Mouse (Mus musculus) urinary bladder, postnatal 4 days (tissue): ENCODE measurements around the gene Gm42372.
"Not testable (repeated sequence)": the region's sequence is repeated elsewhere in the genome, so short reads cannot be mapped to it uniquely, and the experiment has no call there.

Experiments
- DNase-seq, 2 experiments: peaks; one replicate each; pipeline ENCODE4 v3.0.0; 2021 to 2022; ENCODE audit warnings: low spot score in 2 of 2

Gm42372 gene

DNA sequence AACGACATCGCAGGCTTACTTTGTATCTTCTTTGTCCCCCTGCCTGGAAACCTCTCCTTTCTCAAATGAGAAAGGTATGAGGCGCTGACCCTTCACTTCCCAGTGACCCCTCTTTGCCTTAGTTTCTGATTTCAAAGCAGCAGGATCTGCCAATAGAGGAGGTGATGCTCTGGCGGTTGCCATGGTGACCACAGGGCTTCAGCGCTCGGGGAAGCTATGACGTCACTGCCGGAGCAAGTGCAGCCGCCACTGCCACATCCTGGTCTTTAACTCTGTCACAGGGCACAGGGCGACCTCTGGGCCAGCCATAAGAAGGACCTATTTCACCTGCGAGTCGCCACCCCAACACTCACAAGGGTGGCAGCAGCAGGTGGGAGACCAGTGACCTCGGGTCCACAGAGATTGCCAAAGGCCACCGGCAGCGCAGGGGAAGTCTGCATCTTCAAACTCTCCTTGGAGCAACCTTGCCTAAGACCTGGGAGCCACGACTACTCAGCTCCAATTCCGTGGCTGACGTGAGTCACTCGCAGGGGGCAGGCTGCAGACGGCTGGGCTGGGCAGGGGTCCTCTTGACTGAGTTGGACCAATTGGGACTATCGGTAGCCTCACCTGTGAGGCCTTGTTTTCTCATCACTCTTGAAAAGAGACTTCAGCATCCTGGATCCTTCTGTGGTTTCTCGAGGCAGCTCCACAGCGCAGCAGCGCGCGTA is at the start of gene Gm42372:
Gm42372 (plus strand) TSS at position 228 of the 710 bp plus-strand sequence.
- DNase-seq = no peak

DNA sequence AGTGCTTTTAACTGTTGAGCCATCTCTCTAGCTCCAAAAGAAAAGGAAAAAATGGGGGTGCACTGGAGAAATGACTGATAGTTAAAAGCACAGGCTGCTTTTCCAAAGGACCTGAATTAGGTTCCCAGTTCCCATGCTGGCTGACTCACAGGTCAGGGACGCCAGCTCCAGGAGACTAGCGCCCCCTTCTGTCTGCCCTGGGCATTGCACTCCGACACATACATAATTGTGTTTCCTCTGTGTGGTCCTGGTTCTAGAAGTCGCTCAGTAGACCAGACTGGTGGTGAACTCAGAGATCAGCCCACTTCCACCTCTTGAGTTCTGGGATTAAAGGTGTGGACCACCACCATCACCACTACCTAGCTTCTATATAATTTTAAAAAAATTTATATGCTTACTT is 45.6 kb upstream of the Gm42372 start:
- no peak for DNase-seq

DNA sequence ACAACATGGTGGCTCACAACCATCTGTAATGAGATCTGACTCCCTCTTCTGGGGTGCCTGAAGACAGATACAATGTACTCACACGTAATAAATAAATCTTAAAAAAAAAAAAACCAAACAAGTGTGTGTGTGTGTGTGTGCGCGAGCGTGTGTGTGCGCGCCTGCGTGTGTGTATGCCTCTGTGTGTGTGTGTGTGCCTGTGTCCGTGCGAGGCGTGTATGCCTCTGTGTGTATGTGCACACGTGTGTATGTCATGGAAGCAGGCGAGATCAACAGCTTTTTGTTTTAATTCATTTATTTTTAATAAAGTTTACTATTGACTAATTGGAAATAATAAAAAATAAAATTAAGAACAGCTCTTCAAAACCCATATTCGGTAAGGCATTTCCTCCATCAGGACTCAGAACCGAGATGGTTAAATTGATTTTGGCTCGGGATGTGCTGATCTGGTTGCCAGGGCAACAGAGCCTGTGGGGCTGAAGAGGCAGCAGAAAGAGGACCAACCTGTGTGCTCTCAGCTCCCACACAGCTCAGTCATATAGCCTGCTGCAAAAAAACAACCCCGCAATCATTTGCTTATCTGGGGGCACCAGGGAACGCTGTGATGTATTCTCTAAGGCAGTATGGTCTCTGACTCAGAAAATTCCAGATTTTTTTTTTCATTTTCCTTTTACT is 44.6 kb upstream of the Gm42372 start:
- DNase-seq = no peak

DNA sequence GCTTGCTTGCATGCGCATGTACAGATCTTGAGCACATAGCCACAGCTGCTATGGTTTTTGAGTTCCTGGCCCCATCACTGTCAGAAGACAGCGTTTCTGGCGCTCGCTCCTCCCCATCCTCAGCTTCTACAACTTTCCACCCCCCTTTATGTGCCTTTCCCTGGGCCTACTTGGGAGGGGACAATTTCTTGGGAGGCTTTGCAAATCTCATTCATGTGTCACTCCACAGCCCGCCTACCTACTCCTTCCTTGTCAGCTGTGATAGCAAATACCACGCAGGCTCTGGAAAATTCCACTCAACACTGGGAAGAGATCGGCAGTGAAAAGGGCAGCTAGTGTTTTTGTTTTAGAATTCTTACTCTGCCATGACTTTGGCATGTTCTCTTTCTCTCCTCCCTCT is 42.6 kb upstream of the Gm42372 start:
- DNase-seq = no peak

DNA sequence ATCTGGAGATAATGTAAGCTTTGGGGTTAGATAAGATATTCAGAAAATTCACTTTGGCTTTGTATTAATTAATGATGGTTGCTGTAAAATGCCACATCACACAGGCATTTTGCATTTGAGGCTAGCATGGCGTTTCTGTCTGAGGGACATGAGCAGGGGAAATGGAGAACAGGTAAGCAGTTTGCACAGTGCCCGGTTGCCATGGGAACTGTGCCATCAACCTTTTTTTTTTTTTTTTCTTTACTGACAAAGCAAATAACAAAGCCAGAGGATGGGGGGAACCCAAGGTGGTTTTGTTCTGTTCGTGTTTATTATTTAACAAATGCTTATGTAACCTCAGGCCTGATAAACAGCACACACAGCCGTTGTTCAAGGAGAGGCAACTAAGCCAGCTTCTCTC is 40.0 kb upstream of the Gm42372 start:
- DNase-seq = no peak

DNA sequence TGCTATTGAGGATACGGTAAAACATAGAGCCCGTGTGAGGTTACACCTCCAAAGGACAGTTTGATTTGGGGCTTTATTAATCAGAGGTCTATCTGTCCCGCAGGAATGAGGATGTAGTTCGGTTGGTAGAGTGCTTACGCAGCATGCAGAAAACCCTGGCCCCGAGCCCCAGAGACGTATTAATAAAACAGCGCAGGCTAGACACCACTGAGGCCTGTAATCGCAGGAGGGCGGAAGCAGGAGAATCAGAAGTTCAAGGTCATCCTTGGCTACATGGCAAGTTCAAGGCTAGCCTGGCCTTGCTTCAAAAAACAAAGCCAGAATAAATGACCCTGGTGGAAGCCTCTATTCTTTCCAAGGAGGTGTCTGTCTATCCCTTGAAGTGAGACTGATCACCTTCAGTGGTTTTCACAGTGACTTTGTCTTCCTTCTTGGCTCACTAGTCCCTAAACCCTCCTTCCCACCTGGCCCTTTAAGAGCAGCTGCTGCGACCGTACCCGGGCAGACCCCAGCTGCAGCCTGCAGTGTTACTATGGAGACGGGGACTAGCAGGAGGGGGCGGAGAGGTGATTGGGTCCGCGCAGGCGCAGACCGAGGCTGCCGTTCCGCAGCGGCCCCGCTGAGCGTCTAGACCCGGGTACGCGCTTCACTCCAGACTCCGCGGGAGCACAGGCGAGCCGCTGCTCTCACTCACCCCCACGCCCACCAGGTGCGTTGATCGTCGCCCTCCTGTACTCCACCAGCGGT is 38.7 kb upstream of the Gm42372 start, which contains the start of gene Pnmal2:
Pnmal2 (plus strand) TSS at position 622 of the 747 bp plus-strand sequence.
- DNase-seq = peak; percentile 79 to 81

DNA sequence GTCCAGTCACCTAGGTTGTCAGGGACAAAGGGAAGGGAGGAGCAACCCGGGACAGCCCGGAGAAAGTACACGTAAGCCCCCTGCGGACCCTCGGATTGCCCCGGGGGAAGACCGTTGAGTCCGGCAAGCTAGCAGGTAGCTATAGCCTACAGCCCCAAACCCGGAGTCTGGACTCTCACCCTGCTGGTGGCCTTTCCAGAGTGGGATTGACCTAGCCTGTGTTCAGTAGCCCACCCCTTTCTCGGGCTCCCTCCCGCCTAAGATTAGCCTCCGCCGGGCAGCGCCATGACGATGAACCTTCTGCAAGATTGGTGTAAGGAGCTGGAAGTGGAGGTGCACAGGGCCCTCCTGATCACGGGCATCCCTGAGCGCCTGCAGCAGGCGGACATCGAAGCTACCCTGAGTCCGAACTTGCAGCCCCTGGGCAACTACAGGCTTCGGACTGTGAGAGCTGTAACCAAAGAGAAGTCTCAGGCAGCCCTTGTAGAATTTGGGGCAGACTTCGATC is 38.0 kb upstream of the Gm42372 start:
- no peak for DNase-seq

DNA sequence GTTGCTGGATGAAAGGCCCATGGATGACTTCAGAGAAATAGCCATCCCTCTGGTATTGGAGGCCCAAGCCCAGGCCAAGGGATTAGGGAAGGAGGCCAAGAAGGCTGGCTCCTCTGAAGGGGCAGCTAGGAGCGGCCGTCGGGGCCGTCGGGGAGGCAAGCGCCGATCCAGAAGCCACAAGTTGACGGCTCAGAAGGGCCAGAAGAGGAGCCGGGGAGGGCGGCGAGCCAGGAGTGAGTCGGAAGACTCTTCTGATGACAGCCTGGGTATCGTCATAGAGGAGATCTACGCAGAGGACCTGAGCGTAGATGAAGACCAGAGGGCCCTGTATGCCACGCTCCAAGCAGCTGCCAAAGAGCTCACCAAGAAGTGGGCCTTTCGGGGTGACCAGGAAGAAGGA is 37.5 kb upstream of the Gm42372 start:
- DNase-seq = no peak

DNA sequence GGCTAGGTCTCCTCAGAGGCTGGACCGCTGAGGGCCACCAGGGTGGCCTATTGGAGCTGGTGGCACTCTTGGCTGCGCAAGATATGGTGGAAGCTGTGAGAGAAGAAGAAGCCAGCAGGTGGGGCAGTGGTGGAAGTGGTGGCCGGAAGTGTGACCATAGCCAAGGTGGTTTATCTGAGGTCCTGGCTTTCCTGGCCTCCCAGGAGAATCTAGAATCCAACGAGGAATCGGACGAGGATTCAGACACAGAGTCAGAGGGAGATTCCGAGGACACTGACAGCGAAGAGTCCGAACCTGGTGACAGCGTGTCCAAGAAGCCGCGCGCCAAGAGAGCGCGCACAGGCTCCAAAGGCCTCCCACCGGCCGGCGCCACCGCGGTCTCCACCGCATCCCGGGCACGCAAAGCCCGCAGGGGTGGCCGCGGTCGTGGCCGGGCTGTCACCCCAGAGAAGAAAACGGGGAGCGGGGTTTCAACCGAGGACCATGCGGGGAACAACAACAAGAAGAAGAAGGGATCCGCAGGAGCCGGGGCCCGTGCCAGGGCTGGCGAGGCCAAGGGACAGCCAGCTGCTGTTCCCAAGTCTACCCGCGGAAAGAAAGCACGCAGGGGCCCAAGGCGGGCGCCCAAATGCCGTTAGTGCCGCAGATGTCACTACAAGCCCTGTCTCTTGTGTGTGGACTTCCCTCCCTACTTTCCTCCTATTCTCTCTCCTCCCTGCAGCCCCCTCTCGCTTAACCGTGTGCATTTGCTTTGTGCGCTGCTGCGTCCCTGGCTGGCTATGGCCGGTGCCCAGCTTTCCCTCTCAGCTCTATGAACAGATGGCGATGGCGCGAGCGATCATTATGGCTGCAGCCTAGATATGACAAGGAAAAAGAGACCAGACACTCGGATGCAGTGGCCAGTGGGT is 36.2 kb upstream of the Gm42372 start:
- no peak for DNase-seq

DNA sequence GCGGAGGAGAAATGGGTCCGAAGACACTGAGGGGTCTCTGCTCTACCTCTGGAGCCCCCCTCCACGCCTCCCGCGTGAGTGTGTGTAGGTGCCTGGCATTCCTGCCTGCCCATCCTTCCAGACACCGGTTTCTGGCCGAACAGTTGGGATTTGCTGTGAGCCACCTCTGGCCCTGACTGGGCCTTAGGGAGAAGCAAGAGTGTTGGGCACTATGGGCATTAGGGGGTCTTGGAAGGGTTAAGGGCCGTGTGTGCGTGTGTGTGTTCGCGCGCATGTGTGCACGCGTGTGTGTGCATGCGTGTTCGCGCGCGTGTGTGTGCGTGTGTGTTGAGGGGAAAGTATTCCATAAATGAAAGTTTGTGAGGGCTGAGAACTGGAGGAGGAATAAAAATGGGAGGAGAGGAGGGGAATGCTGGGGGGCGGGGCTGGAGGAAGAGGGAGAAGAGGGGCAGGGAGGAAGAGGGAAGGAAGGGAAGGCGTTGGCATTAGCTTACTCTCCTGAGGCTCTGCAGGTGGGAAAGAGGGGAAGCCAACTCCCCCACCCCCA is 35.5 kb upstream of the Gm42372 start:
- DNase-seq = no peak

DNA sequence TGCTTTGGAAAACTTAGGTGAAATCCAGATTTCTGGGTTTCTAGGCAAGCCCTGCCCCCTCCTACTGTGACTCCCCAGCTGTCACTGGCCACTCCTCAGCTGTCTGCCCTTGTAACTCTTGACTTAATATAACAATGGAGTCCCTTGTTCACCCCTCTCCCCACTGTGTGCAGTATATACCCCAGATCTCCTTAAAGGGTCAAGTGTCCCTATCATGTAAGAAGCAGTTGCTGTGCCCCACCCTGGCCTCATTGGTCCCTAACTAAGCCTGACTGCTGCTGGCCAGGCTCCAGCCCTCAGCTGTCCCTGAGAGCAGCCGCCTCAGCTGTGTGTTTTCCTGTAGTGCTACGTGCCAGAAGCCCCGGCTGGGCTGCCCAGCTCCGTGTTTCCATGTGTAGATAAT is 34.9 kb upstream of the Gm42372 start:
- peak in 1 of 2 experiments; percentile 36 for DNase-seq

DNA sequence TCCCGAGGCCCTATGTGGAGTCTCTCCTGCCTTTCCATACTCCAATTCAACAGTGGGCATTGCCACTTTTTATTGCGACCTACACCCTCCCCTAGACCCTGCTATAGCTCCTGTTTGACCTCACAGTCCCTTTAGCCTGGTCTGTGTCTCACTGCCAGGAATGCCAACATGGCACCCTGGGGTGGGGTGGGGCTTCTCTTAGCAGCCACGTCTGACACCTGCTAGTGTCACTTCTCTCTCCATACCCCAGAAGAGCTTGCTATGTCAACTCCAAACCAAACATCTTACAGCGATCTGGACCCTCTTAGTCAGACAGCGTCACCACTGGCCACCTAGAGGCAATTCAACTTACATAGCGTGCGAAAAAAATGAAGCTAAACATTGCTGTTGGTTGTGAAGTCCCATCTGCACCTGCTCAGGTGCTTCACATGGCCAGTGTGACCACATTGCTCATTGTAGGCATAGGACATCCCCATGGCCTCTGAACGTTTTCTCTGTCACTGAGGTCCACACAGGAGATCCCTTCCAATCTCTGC is 33.9 kb upstream of the Gm42372 start:
- DNase-seq = no peak

DNA sequence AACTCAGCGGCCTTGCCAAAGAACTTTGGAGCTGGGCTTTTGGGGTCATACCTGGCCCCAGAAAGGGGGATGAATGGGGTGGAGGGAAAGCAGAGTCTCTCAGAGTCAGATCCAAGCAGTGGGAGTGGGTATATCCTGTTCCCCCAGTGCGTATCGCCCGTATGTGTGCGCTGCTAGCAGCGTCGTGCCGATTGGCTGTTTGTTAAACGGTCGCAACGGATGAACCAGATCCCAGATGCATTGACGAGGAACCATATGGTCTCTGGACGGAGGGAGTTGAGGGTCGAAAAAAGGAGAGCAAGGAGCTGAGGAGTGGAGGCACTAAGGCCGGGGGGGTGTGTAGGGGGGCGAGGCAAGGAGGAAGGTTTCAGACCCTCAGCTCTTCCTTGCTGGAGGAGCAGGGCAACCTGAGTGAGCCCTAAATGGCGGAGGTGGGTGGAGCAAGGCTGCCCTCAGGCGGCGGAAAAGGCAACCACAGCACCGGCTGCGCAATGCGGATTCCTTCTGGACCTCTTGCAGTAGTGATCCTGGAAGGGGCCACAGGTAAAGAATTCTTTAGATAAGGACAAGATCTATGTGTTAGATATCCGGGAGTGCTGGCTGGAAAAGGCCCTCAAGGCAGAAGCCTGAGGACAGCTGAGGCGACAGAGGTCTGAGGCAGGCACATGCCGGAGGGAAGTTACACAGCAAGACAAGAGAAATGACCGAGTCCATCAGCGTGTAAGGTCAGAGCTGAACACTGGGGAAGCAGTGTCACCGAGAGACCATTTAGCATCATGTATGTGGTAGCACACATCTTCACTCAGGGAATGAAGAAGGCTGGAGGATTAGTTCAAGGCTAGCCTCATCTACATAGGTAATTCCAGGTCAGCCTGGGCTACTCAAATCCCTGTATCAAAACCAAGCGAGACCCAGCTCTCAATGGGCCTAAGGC is 32.7 kb upstream of the Gm42372 start:
- DNase-seq = peak in 1 of 2 experiments; percentile 62

DNA sequence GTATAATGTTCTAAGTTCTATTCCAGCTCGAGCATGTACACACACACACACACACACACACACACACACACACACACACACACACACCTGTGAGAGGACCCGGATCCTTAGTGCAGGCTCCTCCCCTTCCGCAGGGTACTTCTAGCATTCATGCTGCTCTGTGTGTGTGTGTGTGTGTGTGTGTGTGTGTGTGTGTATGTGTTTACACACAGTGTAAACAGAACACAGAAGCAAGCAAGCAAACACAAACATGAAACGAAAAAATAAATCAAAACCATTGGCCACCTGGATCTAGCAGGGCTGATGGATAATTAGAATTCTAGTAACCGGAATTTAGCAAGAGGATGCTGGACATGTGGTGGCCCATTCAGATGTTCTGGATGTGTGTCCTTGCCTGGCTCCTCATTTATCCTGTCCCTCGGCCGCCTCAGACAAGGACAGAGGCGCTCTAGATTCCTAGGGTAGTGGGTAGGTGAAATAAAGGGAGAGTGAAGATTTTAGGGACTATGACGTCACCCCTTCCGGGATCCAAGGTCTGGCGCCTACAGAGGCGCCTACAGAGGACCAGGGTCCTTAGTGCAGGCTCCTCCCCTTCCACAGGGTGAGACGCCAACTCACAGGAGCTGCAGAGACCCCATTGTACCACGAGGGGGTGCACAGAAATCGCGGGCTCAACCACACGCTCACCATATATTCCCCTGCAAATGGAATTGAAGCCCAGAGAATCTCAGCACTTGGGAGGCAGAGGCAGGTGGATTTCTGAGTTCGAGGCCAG is 31.8 kb upstream of the Gm42372 start:
- DNase-seq = peak; percentile 73 to 81

DNA sequence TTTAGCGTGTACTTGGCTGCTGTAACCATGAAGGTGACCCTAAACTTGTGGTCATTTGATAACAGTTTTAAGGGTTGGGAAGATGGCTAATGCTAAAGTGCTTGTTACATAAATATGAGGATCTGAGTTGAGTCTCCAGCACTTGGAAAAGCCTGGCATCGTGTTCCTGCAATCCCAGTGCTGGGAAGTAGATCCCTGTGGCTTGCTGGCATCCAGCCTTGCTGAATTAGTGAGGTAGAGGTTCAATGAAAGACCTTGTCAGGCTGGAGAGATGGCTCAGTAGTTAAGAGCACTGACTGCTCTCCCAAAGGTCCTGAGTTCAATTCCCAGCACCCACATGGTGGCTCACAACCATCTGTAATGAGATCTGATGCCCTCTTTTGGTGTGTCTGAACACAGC is 29.1 kb upstream of the Gm42372 start:
- DNase-seq = not testable (repeated sequence)

DNA sequence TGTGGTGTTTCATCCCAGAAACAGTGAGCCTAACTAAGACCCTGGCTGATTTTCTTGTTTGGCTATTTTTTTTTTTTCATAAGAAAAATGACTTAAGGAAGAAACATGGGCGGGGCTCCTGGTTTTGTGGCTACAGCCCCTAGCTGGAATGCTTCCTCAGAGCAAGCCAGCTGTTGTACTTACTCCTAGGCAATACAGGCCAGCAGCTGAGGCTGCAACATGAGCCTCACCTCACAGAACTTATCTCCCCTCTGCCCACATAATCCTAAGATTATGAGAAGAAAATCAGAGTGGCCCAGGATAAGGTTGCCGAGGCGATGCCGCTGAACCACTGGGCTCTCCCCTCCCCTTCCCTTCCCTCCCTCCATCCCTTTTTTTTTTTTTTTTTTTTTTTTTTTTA is 27.2 kb upstream of the Gm42372 start:
- no peak for DNase-seq

DNA sequence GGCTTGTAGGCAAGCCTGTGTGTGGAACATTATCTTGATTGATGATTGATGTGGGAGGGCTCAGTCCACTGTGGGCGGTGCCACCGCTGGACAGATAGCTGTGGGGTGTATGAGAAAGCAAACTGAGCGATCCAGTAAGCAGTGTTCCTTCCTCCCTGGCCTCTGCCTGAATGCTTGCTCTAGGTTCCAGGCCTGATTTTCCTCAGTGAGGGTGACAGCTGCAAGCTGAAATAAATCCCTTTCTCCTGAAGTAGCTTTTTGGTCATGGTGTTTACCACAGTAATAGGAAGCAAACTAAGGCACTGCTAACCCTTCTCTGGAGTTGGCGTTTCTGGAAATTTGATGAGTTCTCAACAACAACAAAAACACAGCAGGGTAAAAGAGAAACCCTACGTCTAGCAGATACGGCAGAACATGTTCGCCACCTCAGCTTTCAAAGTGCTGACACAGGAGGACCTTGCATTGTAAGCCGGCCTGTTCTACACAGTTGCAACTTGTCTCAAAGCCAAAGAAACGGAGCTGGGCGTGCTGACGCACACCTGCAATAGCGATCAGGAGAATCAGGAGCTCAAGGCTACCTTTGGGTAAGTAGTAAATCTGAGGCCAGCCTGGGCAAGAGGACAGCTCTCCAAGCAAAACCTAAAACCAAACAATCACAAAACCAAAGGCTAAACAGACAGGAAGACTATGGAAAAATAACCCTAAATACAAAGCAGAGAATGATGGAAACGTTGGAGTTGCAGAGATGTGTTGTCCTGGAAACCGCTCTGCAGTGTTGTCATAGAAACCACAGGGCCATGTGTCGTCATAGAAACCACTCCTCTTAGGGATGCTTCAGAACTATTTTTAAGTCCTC is 26.2 kb upstream of the Gm42372 start:
- DNase-seq = no peak
